Mouse (Mus musculus) C2C12 (cell line): ENCODE measurements around the gene Ptpro. TPM values are rescaled to one million over a fixed set of nuclear protein-coding genes. Genes with fewer than 3 reads are reported as not detected.

Source experiments
- H3K27me3 ChIP-seq: one replicate; pipeline ENCODE4 v1.6.1; 2011; ENCODE audit not compliant: control insufficient read depth, insufficient read depth, insufficient read length
- H3K36me3 ChIP-seq: one replicate; pipeline ENCODE4 v1.6.1; 2011; ENCODE audit not compliant: control insufficient read depth, insufficient read depth
- H3K4me3 ChIP-seq: one replicate; pipeline ENCODE4 v1.5.1; 2011; ENCODE audit warnings: mild to moderate bottlenecking, control low read depth; ENCODE audit not compliant: poor library complexity, insufficient read depth, severe bottlenecking
- H3K79me2 ChIP-seq: one replicate; pipeline ENCODE4 v1.6.1; 2011; ENCODE audit not compliant: control insufficient read depth, insufficient read depth
- H3K79me3 ChIP-seq: one replicate; pipeline ENCODE4 v1.6.1; 2011; ENCODE audit warnings: low read depth, control low read depth
- H3ac ChIP-seq: one replicate; pipeline ENCODE3; 2011; ENCODE audit warnings: low read depth; ENCODE audit not compliant: control insufficient read depth, insufficient read length
- CEBPB ChIP-seq: IDR thresholded peaks from one replicate; pipeline ENCODE4 v1.6.1; 2011; ENCODE audit warnings: low read depth, mild to moderate bottlenecking, control low read depth, moderate library complexity
- CTCF ChIP-seq: IDR thresholded peaks from one replicate; pipeline ENCODE4 v1.5.1; 2011; ENCODE audit not compliant: control insufficient read depth, insufficient read depth, insufficient read length
- FOSL1 ChIP-seq: IDR thresholded peaks from one replicate; pipeline ENCODE4 v1.8.0; 2011; ENCODE audit warnings: mild to moderate bottlenecking, low read length; ENCODE audit not compliant: poor library complexity, insufficient read depth, severe bottlenecking
- MAX ChIP-seq: IDR thresholded peaks from one replicate; pipeline ENCODE4 v1.6.1; 2011; ENCODE audit warnings: mild to moderate bottlenecking, control low read depth
- MYOD1 ChIP-seq: IDR thresholded peaks from one replicate; pipeline ENCODE4 v1.6.1; 2011; ENCODE audit warnings: low read depth; ENCODE audit not compliant: control insufficient read depth, insufficient read length
- MYOG ChIP-seq: IDR thresholded peaks from one replicate; pipeline ENCODE4 v1.6.1; 2011; ENCODE audit not compliant: control insufficient read depth, insufficient read length; ENCODE audit errors: extremely low read depth
- USF1 ChIP-seq: IDR thresholded peaks from one replicate; pipeline ENCODE4 v1.6.1; 2011; ENCODE audit warnings: low read depth, mild to moderate bottlenecking, control low read depth, moderate library complexity
- polyA plus RNA-seq: library from polyadenylated mRNA; unstranded; fragments of >200 nt; fragmentation: generic; extraction: Trizol; gene quantifications from one replicate; pipeline ENCODE4 v1.2.1, GENCODE M21; 2012; ENCODE audit warnings: missing spikeins

Gene Ptpro
- polyA plus RNA-seq, 1 experiment = not detected

- no peaks in the 10 kb centered on the region for H3K79me3 ChIP-seq
- TF ChIP-seq MYOD1 (no peak), CEBPB (no peak), USF1 (no peak), MAX (no peak), CTCF (no peak), FOSL1 (no peak)
Measured at GRCm38 (mm10) chr6:137262087-137262486, 10.0 kb downstream of the Ptpro start.

GRCm38 (mm10) chr6:137268019-137268418 is 15.9 kb downstream of the Ptpro start:
- Histone ChIP-seq H3K4me3 (no peak overlapping the region), H3ac (no peak overlapping the region), H3K79me3 (no peaks in the 10 kb centered on the region), H3K27me3 (peaks cover 5% of the 10 kb centered on the region), H3K79me2 (no peaks in the 10 kb centered on the region), H3K36me3 (no peaks in the 10 kb centered on the region)
- no peak for TF ChIP-seq MAX
- TF ChIP-seq MYOG = no peak

More at GRCm38 (mm10) chr6:137262087-137262486, 10.0 kb downstream of the Ptpro start:
- Histone ChIP-seq H3ac (no peak overlapping the region), H3K4me3 (no peak overlapping the region), H3K79me2 (no peaks in the 10 kb centered on the region), H3K36me3 (no peaks in the 10 kb centered on the region), H3K27me3 (peaks cover 4% of the 10 kb centered on the region)

GRCm38 (mm10) chr6:137268592-137268991 is 16.5 kb downstream of the Ptpro start:
- H3K79me2 ChIP-seq = no peaks in the 10 kb centered on the region
- H3K27me3 ChIP-seq = peaks cover 5% of the 10 kb centered on the region
- no peak overlapping the region for H3K4me3 ChIP-seq
- TF ChIP-seq MYOG (no peak), MAX (no peak), MYOD1 (no peak), CEBPB (no peak), USF1 (no peak), CTCF (no peak), FOSL1 (no peak)
- H3ac ChIP-seq = no peak overlapping the region
- no peaks in the 10 kb centered on the region for H3K79me3 ChIP-seq
- no peaks in the 10 kb centered on the region for H3K36me3 ChIP-seq

GRCm38 (mm10) chr6:137272513-137272912 is 20.4 kb downstream of the Ptpro start:
- Histone ChIP-seq H3ac (no peak overlapping the region), H3K36me3 (no peaks in the 10 kb centered on the region), H3K79me3 (no peaks in the 10 kb centered on the region), H3K27me3 (peaks cover 7% of the 10 kb centered on the region), H3K79me2 (no peaks in the 10 kb centered on the region), H3K4me3 (no peak overlapping the region)
- no peak for TF ChIP-seq CEBPB
- no peak for TF ChIP-seq CTCF
- TF ChIP-seq MYOD1 = no peak
- no peak for TF ChIP-seq USF1
- no peak for TF ChIP-seq MAX
- no peak for TF ChIP-seq MYOG
- TF ChIP-seq FOSL1 = no peak

- TF ChIP-seq FOSL1 (no peak), MYOG (no peak), MYOD1 (no peak), CTCF (no peak), USF1 (no peak), MAX (no peak), CEBPB (no peak)
- no peaks in the 10 kb centered on the region for H3K79me3 ChIP-seq
Measured at GRCm38 (mm10) chr6:137277587-137277994, 25.5 kb downstream of the Ptpro start.

GRCm38 (mm10) chr6:137279576-137279975 is 27.5 kb downstream of the Ptpro start:
- Histone ChIP-seq H3K4me3 (no peak overlapping the region), H3ac (no peak overlapping the region)
- TF ChIP-seq MYOD1 = no peak
- TF ChIP-seq USF1 = no peak
- no peak for TF ChIP-seq FOSL1
- TF ChIP-seq CTCF = no peak
- TF ChIP-seq MAX = no peak
- TF ChIP-seq MYOG = no peak

More at GRCm38 (mm10) chr6:137277587-137277994, 25.5 kb downstream of the Ptpro start:
- no peaks in the 10 kb centered on the region for H3K36me3 ChIP-seq
- H3K4me3 ChIP-seq = no peak overlapping the region
- H3ac ChIP-seq = no peak overlapping the region
- H3K79me2 ChIP-seq = no peaks in the 10 kb centered on the region
- H3K27me3 ChIP-seq = peaks cover 13% of the 10 kb centered on the region

More at GRCm38 (mm10) chr6:137279576-137279975, 27.5 kb downstream of the Ptpro start:
- H3K79me3 ChIP-seq = no peaks in the 10 kb centered on the region
- H3K79me2 ChIP-seq = no peaks in the 10 kb centered on the region
- no peaks in the 10 kb centered on the region for H3K36me3 ChIP-seq
- peaks cover 13% of the 10 kb centered on the region for H3K27me3 ChIP-seq
